Comparison of ENCODE assay signal across 8 mouse cellular contexts in genomic region chr9:101075091-101075581, GRCm38 (mm10). TPM values are rescaled to one million over a fixed set of nuclear protein-coding genes. Genes with fewer than 3 reads are reported as not detected.
DNase-seq lines count a peak whose midpoint lies in the region; ATAC-seq and TF ChIP-seq lines count a peak whose summit lies in the region.

No protein-coding gene starts in this region.

- WGBS in heart, postnatal 0 days: under 1% methylated on average over 25 of the region's 25 CpGs
- WGBS in limb, embryonic 10.5 days: under 1% methylated on average over 25 of the region's 25 CpGs
- WGBS in midbrain, embryonic 10.5 days: under 1% methylated on average over 25 of the region's 25 CpGs
- WGBS in stomach, embryonic 15.5 days: 0% methylated on average over 25 of the region's 25 CpGs

- no peaks in the 10 kb centered on the region for H3K27me3 ChIP-seq in heart, postnatal 0 days (ENCODE audit: control insufficient read depth, insufficient read depth, low read length)
- H3K27me3 ChIP-seq in limb, embryonic 10.5 days (ENCODE audit: low read depth, poor library complexity, severe bottlenecking): no peaks in the 10 kb centered on the region
- no peaks in the 10 kb centered on the region for H3K27me3 ChIP-seq in midbrain, embryonic 10.5 days (ENCODE audit: low read depth, poor library complexity, severe bottlenecking)
- H3K27me3 ChIP-seq in stomach, embryonic 15.5 days (replicated peaks): no peaks in the 10 kb centered on the region

- peak overlapping the region; percentile 100 for H3K27ac ChIP-seq in heart, postnatal 0 days (ENCODE audit: low read depth)
- peak overlapping the region; percentile 99 for H3K27ac ChIP-seq in limb, embryonic 10.5 days
- H3K27ac ChIP-seq in midbrain, embryonic 10.5 days (replicated peaks): peak overlapping the region; percentile 97
- H3K27ac ChIP-seq in stomach, embryonic 15.5 days: peak overlapping the region; percentile 100

- TF ChIP-seq CTCF in heart, postnatal 0 days (IDR thresholded peaks at IDR 0.05; ENCODE audit: low read depth): no peak

- H3K4me2 ChIP-seq in heart, postnatal 0 days (ENCODE audit: low read depth, low read length): peak overlapping the region; percentile 89
- H3K4me2 ChIP-seq in stomach, embryonic 15.5 days: peak overlapping the region; percentile 73

- peak overlapping the region; percentile 98 for H3K9ac ChIP-seq in heart, postnatal 0 days (replicated peaks; ENCODE audit: low read depth, low read length)
- H3K9ac ChIP-seq in stomach, embryonic 15.5 days: peak overlapping the region; percentile 98

- peak; percentile 23 for ATAC-seq in common myeloid progenitor, adult 5-6 weeks (replicated peaks; ENCODE audit: low read depth, poor library complexity, severe bottlenecking)
- ATAC-seq in heart, postnatal 0 days (ENCODE audit: insufficient read depth, low read depth): no peak
- no peak for ATAC-seq in stomach, embryonic 15.5 days (ENCODE audit: insufficient read depth, low FRiP score, low read depth)

- peak; percentile 24 for DNase-seq in gastrocnemius, adult 18-20 months (ENCODE audit: low spot score)
- DNase-seq in gastrocnemius, adult 8-10 months (ENCODE audit: low spot score in 2 of 2): no peak
- DNase-seq in heart, postnatal 0 days (ENCODE audit: low spot score): peak; percentile 33
- peak; percentile 65 for DNase-seq in limb, embryonic 10.5 days (ENCODE audit: low spot score)
- peak; percentile 48 for DNase-seq in midbrain, embryonic 10.5 days (ENCODE audit: low spot score)
- no peak for DNase-seq in testis, postnatal 14 days (ENCODE audit: low spot score)

- peak overlapping the region; percentile 89 for H3K4me3 ChIP-seq in heart, postnatal 0 days (ENCODE audit: low read depth, low read length)
- H3K4me3 ChIP-seq in limb, embryonic 10.5 days: peak overlapping the region; percentile 99
- H3K4me3 ChIP-seq in midbrain, embryonic 10.5 days: peak overlapping the region; percentile 75
- H3K4me3 ChIP-seq in stomach, embryonic 15.5 days (replicated peaks): peak overlapping the region; percentile 96

- H3K36me3 ChIP-seq in heart, postnatal 0 days (replicated peaks; ENCODE audit: control insufficient read depth, insufficient read depth, low read length): no peaks in the 10 kb centered on the region
- 0 out of 2 replicates have a peak, but pooled peaks cover 8% of the 10 kb centered on the region for H3K36me3 ChIP-seq in limb, embryonic 10.5 days
- peaks cover 11% of the 10 kb centered on the region for H3K36me3 ChIP-seq in midbrain, embryonic 10.5 days
- no peaks in the 10 kb centered on the region for H3K36me3 ChIP-seq in stomach, embryonic 15.5 days

- H3K9me3 ChIP-seq in heart, postnatal 0 days (replicated peaks; ENCODE audit: control insufficient read depth, low read length): no peaks in the 10 kb centered on the region
- H3K9me3 ChIP-seq in limb, embryonic 10.5 days (replicated peaks): no peaks in the 10 kb centered on the region
- H3K9me3 ChIP-seq in midbrain, embryonic 10.5 days (replicated peaks): no peaks in the 10 kb centered on the region
- H3K9me3 ChIP-seq in stomach, embryonic 15.5 days: no peaks in the 10 kb centered on the region

- peaks cover 29% of the 10 kb centered on the region for H3K4me1 ChIP-seq in heart, postnatal 0 days (ENCODE audit: control insufficient read depth, insufficient read depth)
- peaks cover 40% of the 10 kb centered on the region for H3K4me1 ChIP-seq in limb, embryonic 10.5 days
- H3K4me1 ChIP-seq in midbrain, embryonic 10.5 days: peaks cover 47% of the 10 kb centered on the region
- peaks cover 14% of the 10 kb centered on the region; the same call in 1 of the 2 replicates for H3K4me1 ChIP-seq in stomach, embryonic 15.5 days

- peak; percentile 38; the same call in 1 of the 2 replicates for TF ChIP-seq EP300 in heart, postnatal 0 days (IDR thresholded peaks at IDR 0.05; ENCODE audit: low read depth)

RNA-seq across cellular contexts. Expression of gene Msl2, which starts 1.2 kb away (rescaled TPM):
- 10 to 100 TPM; 26.3 to 27.5 TPM for total RNA-seq in gastrocnemius, adult 18-20 months (2021)
- 10 to 100 TPM; 26.3 to 30.8 (median 29.6) TPM for total RNA-seq in gastrocnemius, adult 8-10 months (2022)
- 55.4 and 75.5 TPM in 2 replicates for total RNA-seq in common myeloid progenitor, adult 5-6 weeks (2017)
- total RNA-seq in heart, postnatal 0 days (2014; rRNA removed; ENCODE audit: low replicate concordance): 14.3 and 17.8 TPM in 2 replicates
- polyA plus RNA-seq in heart, postnatal 0 days (2015; fragmentation: Nextera tagmentation; extraction: Ambion mirVana): 2.6 and 3.0 TPM in 2 replicates
- polyA plus RNA-seq in limb, embryonic 10.5 days (2016; fragmentation: Nextera tagmentation; extraction: Ambion mirVana): 5.1 and 5.8 TPM in 2 replicates
- polyA plus RNA-seq in midbrain, embryonic 10.5 days (2016; fragmentation: Nextera tagmentation; extraction: Ambion mirVana): 3.8 and 3.9 TPM in 2 replicates
- 5.3 and 6.3 TPM in 2 replicates for polyA plus RNA-seq in stomach, embryonic 15.5 days (2015; fragmentation: Nextera tagmentation; extraction: Ambion mirVana)

RNA-seq across cellular contexts. Expression of gene Pccb, which starts 40.4 kb away (rescaled TPM):
- total RNA-seq in gastrocnemius, adult 18-20 months (2021): 10 to 100 TPM; 58.9 to 62.4 TPM
- total RNA-seq in gastrocnemius, adult 8-10 months (2022): 10 to 100 TPM; 55.7 to 66.5 (median 62.8) TPM
- 13.6 and 17.5 TPM in 2 replicates for total RNA-seq in common myeloid progenitor, adult 5-6 weeks (2017)
- 80.8 and 80.9 TPM in 2 replicates for total RNA-seq in heart, postnatal 0 days (2014; rRNA removed; ENCODE audit: low replicate concordance)
- polyA plus RNA-seq in heart, postnatal 0 days (2015; fragmentation: Nextera tagmentation; extraction: Ambion mirVana): 30.5 and 32.2 TPM in 2 replicates
- polyA plus RNA-seq in limb, embryonic 10.5 days (2016; fragmentation: Nextera tagmentation; extraction: Ambion mirVana): 11.6 and 15.6 TPM in 2 replicates
- 14.2 and 15.7 TPM in 2 replicates for polyA plus RNA-seq in midbrain, embryonic 10.5 days (2016; fragmentation: Nextera tagmentation; extraction: Ambion mirVana)
- polyA plus RNA-seq in stomach, embryonic 15.5 days (2015; fragmentation: Nextera tagmentation; extraction: Ambion mirVana): 24.6 and 26.3 TPM in 2 replicates

Comparison
In these comparisons a context has a peak if more than half of its experiments do, and no peak if none do; other contexts are left out.
1. DNase-seq: peak in gastrocnemius, adult 18-20 months (single experiment), heart, postnatal 0 days (single experiment), limb, embryonic 10.5 days (single experiment) and midbrain, embryonic 10.5 days (single experiment); none in gastrocnemius, adult 8-10 months (0 of 2) and testis, postnatal 14 days (single experiment).
2. Peak in every context shown above with its lines, with median percentiles within 50 percentile points of each other: H3K27ac ChIP-seq and H3K4me3 ChIP-seq.